Mouse (Mus musculus) spleen, adult 2 months (tissue): ENCODE data around the gene 2810408A11Rik. TPM values are rescaled to one million over a fixed set of nuclear protein-coding genes. Genes with fewer than 3 reads are reported as not detected.
"Not testable (repeated sequence)": the region's sequence is repeated elsewhere in the genome, so short reads cannot be mapped to it uniquely, and the experiment has no call there.

Experiments
- DNase-seq, 2 experiments: peaks; one replicate each; pipeline versions ENCODE4 v3.0.0 to v3.0.0-alpha.2; 2012 to 2021; ENCODE audit warnings: low spot score in 2 of 2, low read depth in 1 of 2
- H3K27ac ChIP-seq: fragments of 200-500 bp; 2 replicates; pipeline ENCODE4 v1.5.1; 2012; ENCODE audit warnings: low read length, inconsistent platforms; ENCODE audit not compliant: insufficient read depth
- H3K27me3 ChIP-seq: fragments of 200-500 bp; 2 replicates; pipeline ENCODE4 v1.6.1; 2012; ENCODE audit warnings: mild to moderate bottlenecking, moderate library complexity, low read length, inconsistent platforms; ENCODE audit not compliant: control insufficient read depth, insufficient read depth
- H3K36me3 ChIP-seq: fragments of 200-500 bp; 2 replicates; pipeline ENCODE4 v1.6.1; 2012; ENCODE audit warnings: mild to moderate bottlenecking, low read length, inconsistent platforms; ENCODE audit not compliant: control insufficient read depth, insufficient read depth
- H3K4me1 ChIP-seq: fragments of 200-500 bp; 2 replicates; pipeline ENCODE4 v1.6.1; 2011; ENCODE audit warnings: inconsistent platforms; ENCODE audit not compliant: control insufficient read depth, insufficient read depth, insufficient read length
- H3K4me3 ChIP-seq: fragments of 200-500 bp; 2 replicates; pipeline ENCODE4 v1.5.1; 2011; ENCODE audit warnings: mild to moderate bottlenecking, inconsistent platforms; ENCODE audit not compliant: insufficient read depth, insufficient read length; ENCODE audit errors: extremely low read depth
- CTCF ChIP-seq: fragments of 200-500 bp; IDR thresholded peaks from 2 replicates; pipeline ENCODE4 v1.5.1; 2011; ENCODE audit warnings: mild to moderate bottlenecking, inconsistent platforms; ENCODE audit not compliant: insufficient read depth, insufficient read length, insufficient replicate concordance; ENCODE audit errors: extremely low read depth
- POLR2A ChIP-seq: fragments of 200-500 bp; IDR thresholded peaks from 2 replicates; pipeline ENCODE4 v1.6.1; 2011; ENCODE audit warnings: low read depth, low read length, inconsistent platforms
- WGBS: fragments of 180-500 bp; shearing (Covaris S2); methylation state at CpG from one replicate; pipeline ENCODE4 v1.1.7; 2018; 5-methylcytosine and 5-hydroxymethylcytosine counted together
- polyA plus RNA-seq: library from polyadenylated mRNA; depleted of rRNA; stranded (reverse); fragments of >200 nt; gene quantifications from 2 replicates; pipeline ENCODE4 v1.2.3, GENCODE M21; 2012

Gene 2810408A11Rik
- polyA plus RNA-seq, 1 experiment = 0.51 TPM

DNA sequence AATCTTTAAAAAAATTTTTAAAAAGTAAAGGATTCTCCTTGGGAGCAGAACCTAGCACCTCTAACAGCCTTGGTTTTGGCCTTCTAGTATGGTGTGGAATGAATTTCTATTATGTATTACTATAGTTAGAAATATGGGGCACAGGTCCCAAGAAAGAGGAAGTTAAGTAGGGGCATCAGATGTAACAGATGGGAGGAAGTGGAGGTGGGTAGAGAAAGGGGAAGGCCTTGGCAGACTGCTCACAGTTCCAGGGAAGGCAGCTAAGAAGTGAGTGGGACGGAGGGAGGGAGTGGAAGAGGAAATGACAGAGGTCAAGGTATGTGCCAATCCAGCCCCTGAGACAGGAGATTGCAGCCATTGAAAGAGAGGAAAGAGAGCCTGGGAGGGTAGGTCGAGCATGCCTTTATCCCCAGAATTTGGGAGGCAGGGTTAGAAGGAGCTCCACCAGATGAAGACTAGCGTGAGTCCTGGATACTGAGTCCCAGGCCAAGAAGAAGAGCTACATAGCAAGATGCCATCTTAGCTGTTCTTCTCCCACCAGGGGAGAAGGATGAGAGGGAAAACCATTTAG lies 30.3 kb upstream of the 2810408A11Rik start:
- WGBS = 25% methylated on average over 3 of the region's 3 CpGs
- peak in 1 of 2 experiments; percentile 26 for DNase-seq
- no peak for TF ChIP-seq CTCF
- no peak for TF ChIP-seq POLR2A
- peak overlapping the region; percentile 63 for H3K27ac ChIP-seq
- H3K4me3 ChIP-seq = no peak overlapping the region
- peaks cover 21% of the 10 kb centered on the region for H3K4me1 ChIP-seq
- no peaks in the 10 kb centered on the region for H3K36me3 ChIP-seq
- peaks cover 7% of the 10 kb centered on the region for H3K27me3 ChIP-seq

DNA sequence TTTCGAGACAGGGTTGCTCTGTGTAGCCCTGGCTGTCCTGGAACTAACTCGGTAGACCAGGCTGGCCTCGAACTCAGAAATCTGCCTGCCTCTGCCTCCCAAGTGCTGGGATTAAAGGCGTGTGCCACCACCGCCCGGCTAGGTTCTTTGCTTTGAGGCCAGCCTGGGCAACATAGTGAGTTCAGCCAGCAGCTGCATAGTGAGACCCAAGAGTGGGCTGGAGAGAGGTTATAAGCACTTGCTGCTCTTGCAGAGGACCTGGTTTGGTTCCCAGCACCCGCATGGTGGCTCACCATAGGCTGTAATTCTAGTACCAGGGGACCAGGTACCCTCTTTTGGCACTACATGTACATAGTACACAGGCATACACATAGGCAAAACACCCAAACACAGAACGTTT lies 29.4 kb upstream of the 2810408A11Rik start:
- H3K36me3 ChIP-seq, DNase-seq, H3K27ac ChIP-seq, H3K4me3 ChIP-seq, H3K27me3 ChIP-seq: not testable (repeated sequence)
- H3K4me1 ChIP-seq = peaks cover 12% of the 10 kb centered on the region; the same call in 1 of the 2 replicates
- 93% methylated on average over 8 of the region's 8 CpGs for WGBS

DNA sequence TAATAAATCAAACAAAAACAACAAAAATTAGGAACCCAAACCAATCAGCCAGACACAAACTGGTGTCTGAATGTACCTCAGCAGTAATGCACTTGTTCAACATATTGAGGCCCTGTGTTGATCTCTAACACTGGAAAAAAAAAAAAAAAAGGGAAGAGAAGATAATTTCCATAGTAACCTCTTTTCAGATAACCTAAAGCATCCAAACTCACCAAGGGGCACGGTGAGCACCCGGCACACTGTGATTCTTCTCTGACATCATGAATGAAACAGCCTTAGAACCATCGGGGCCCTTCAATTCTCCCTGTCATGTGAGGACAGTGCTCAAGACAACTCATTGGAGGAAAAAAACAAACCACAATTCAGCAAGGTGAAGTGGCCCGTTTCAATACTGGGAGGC lies 28.9 kb upstream of the 2810408A11Rik start:
- H3K4me3 ChIP-seq = no peak overlapping the region
- no peaks in the 10 kb centered on the region for H3K36me3 ChIP-seq
- H3K27ac ChIP-seq = no peak overlapping the region
- 52% methylated on average over 4 of the region's 4 CpGs for WGBS
- H3K4me1 ChIP-seq = peaks cover 9% of the 10 kb centered on the region; the same call in 1 of the 2 replicates
- TF ChIP-seq POLR2A (no peak), CTCF (no peak)
- no peak for DNase-seq
- 0 out of 2 replicates have a peak, but pooled peaks cover 1% of the 10 kb centered on the region for H3K27me3 ChIP-seq

DNA sequence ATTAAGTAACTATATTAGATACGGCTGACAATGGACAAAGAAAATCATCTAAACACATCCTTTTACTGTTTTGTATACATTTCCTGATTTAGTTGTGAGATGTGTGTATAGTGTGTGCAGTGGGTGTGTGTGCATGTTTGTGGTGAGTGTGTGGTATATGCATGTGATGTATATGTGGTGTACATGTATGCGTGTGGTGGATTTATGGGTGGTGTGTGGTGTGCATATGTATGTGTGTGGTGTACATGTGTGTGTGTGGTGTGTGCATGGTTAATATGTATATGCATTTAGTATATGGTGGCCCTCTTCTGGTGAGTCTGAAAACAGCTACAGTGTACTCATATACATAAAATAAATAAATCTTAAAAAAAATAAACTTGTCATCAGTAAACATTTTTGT lies 26.7 kb upstream of the 2810408A11Rik start:
- Histone ChIP-seq H3K36me3 (no peaks in the 10 kb centered on the region), H3K27ac (no peak overlapping the region), H3K27me3 (no peaks in the 10 kb centered on the region), H3K4me3 (no peak overlapping the region), H3K4me1 (peaks cover 9% of the 10 kb centered on the region; the same call in 1 of the 2 replicates)
- 90% methylated on average over 2 of the region's 2 CpGs for WGBS
- TF ChIP-seq CTCF (no peak), POLR2A (no peak)
- DNase-seq = no peak

DNA sequence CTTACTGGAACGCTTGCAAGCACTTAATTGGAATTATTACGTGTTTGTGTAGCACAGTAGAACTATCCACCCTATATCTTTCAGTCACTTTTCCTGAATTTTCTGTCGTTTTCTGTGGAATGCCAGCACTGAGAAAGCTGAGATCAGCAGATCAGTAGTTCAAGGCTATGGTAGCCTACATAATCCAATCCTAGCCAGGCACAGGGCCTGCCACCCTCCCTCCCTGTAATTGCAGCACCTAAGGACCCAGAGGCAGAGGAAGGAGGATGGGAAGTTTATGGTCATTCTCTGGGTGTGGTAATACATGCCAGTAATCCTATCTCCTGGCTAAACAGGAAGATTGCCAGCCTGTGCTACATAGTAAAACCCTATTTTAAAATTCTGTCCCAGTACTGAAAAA lies 22.0 kb upstream of the 2810408A11Rik start:
- no peak for TF ChIP-seq CTCF
- TF ChIP-seq POLR2A = no peak
- Histone ChIP-seq H3K4me3 (no peak overlapping the region), H3K4me1 (peaks cover 7% of the 10 kb centered on the region; the same call in 1 of the 2 replicates), H3K27ac (peak overlapping the region; percentile 40), H3K36me3 (peaks cover 10% of the 10 kb centered on the region), H3K27me3 (no peaks in the 10 kb centered on the region)
- no peak for DNase-seq
- 64% methylated on average over 3 of the region's 3 CpGs for WGBS

DNA sequence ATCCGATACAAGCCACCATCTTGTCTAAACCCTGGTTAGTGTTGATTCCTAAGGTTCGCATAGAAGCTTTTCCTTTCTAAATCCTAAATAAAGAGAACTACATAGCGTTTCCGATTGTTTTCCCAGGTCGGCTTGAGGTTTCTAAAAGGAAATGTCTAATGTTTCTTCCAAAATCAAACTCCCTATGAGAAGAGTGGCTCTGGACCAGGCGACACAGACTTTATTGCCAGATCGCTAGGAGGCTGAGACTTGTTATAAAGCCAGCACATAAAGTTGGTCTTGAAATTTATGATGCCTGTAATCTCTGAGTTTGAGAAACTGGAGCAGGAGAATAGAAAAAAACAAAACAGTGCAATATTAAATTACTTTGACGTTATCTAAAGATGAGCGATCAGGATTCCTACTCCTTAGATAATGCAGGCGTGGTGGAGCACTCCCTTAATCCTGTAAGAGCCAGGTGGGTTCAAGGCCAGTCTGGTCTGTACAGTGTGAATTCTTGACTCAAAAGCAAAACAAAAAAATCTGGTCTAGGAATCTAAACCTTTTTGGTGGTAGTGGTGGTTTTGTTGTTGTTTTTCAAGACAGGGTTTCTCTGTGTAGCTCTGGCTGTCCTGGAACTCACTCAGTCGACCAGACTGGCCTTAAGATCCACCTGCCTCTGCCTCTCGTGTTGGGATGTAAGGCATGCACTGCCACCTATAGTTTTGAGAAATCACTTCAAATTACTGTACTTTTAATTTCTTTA lies 21.4 kb upstream of the 2810408A11Rik start:
- no peak for DNase-seq
- H3K36me3 ChIP-seq = peaks cover 16% of the 10 kb centered on the region
- 5% methylated on average over 12 of the region's 12 CpGs for WGBS
- H3K27me3 ChIP-seq = no peaks in the 10 kb centered on the region
- H3K27ac ChIP-seq = peak overlapping the region; percentile 97
- H3K4me1 ChIP-seq = peaks cover 7% of the 10 kb centered on the region; the same call in 1 of the 2 replicates
- TF ChIP-seq CTCF (no peak), POLR2A (no peak)
- H3K4me3 ChIP-seq = peak overlapping the region; percentile 71
